Mouse (Mus musculus) neural tube, embryonic 11.5 days (tissue): ENCODE measurements around the gene Ints5. TPM values are rescaled to one million over a fixed set of nuclear protein-coding genes. Genes with fewer than 3 reads are reported as not detected.
A peak's percentile ranks its signal among the peaks of the same experiment; 100 is the strongest.
"Not testable (repeated sequence)": the region's sequence is repeated elsewhere in the genome, so short reads cannot be mapped to it uniquely, and the experiment has no call there.

ENCODE experiments used
- ATAC-seq: fragments of 200-750 bp; cut with Nextera tagmentation; 2 replicates; pipeline ENCODE4 v1.8.0; 2017; ENCODE audit warnings: moderate number of reproducible peaks, mild to moderate bottlenecking, moderate TSS enrichment, moderate library complexity; ENCODE audit not compliant: insufficient read depth, low FRiP score, low TSS enrichment
- DNase-seq: peaks from one replicate; pipeline ENCODE4 v3.0.0-alpha.2; 2015; ENCODE audit warnings: low spot score
- H3K27ac ChIP-seq: fragments of 300-500 bp; sonication (generic); 2 replicates; pipeline ENCODE4 v1.5.1; 2014; ENCODE audit warnings: low read depth, mild to moderate bottlenecking, low read length
- H3K27me3 ChIP-seq: fragments of 300-500 bp; sonication (generic); 2 replicates; pipeline ENCODE4 v1.6.1; 2014; ENCODE audit warnings: mild to moderate bottlenecking, low read length, mixed read lengths; ENCODE audit not compliant: control insufficient read depth, insufficient read depth
- H3K36me3 ChIP-seq: fragments of 300-500 bp; sonication (generic); 2 replicates; pipeline ENCODE4 v1.6.1; 2014; ENCODE audit warnings: mild to moderate bottlenecking, low read length, moderate library complexity, mixed read lengths; ENCODE audit not compliant: control insufficient read depth, insufficient read depth
- H3K4me1 ChIP-seq: fragments of 300-500 bp; sonication (generic); 2 replicates; pipeline ENCODE4 v1.6.1; 2014; ENCODE audit warnings: low read length, mixed read lengths; ENCODE audit not compliant: control insufficient read depth, insufficient read depth
- H3K4me2 ChIP-seq: fragments of 300-500 bp; sonication (generic); 2 replicates; pipeline ENCODE4 v1.6.1; 2014; ENCODE audit warnings: low read depth, mild to moderate bottlenecking, moderate library complexity
- H3K4me3 ChIP-seq: fragments of 300-500 bp; sonication (generic); 2 replicates; pipeline ENCODE4 v1.5.1; 2014; ENCODE audit warnings: low read depth, low read length
- H3K9ac ChIP-seq: fragments of 300-500 bp; sonication (generic); 2 replicates; pipeline ENCODE4 v1.6.1; 2014; ENCODE audit warnings: mild to moderate bottlenecking, low read length
- H3K9me3 ChIP-seq: fragments of 300-500 bp; sonication (generic); 2 replicates; pipeline ENCODE4 v1.6.1; 2016; ENCODE audit warnings: low read length; ENCODE audit not compliant: control insufficient read depth
- WGBS: fragments of 180-500 bp; shearing (Covaris S2); extraction: QIAGEN DNeasy Blood & Tissue Kit; methylation state at CpG from one replicate; pipeline ENCODE4 v1.1.7; 2014; 5-methylcytosine and 5-hydroxymethylcytosine counted together
- polyA plus RNA-seq: library from polyadenylated mRNA; unstranded; fragments of >200 nt; fragmentation: Nextera tagmentation; extraction: Ambion mirVana; gene quantifications from 2 replicates; pipeline ENCODE4 v1.2.1, GENCODE M21; 2014

The Ints5 gene
- polyA plus RNA-seq, 1 experiment from 2014 or later, result 49.9 TPM

GRCm38 (mm10) chr19:8897211-8897864 is 4.5 kb downstream of the Ints5 start:
- Histone ChIP-seq H3K9ac (peak overlapping the region; percentile 46), H3K4me1 (peaks cover 18% of the 10 kb centered on the region), H3K4me3 (peak overlapping the region; percentile 88), H3K27ac (peak overlapping the region; percentile 70), H3K4me2 (peak overlapping the region; percentile 48)
- peak; percentile 41 for ATAC-seq
- DNase-seq, result peak; percentile 55
- WGBS, result 29% methylated on average over 21 of the region's 21 CpGs
- not testable (repeated sequence) for H3K27me3 ChIP-seq, H3K9me3 ChIP-seq, H3K36me3 ChIP-seq

GRCm38 (mm10) chr19:8897865-8898495 is 5.2 kb downstream of the Ints5 start, which contains the start of gene Ganab:
Ganab (plus strand) TSS chr19:8898071.
- Histone ChIP-seq H3K9ac (peak within 1 kb of the TSS; percentile 94), H3K4me2 (peak within 1 kb of the TSS; percentile 63), H3K27me3 (no peaks in the 10 kb centered on the region), H3K27ac (peak within 1 kb of the TSS; percentile 70), H3K36me3 (peaks cover 11% of the 10 kb centered on the region), H3K4me1 (peaks cover 18% of the 10 kb centered on the region), H3K4me3 (peak within 1 kb of the TSS; percentile 88), H3K9me3 (no peaks in the 10 kb centered on the region)
- peak; percentile 99 for ATAC-seq
- under 1% methylated on average over 53 of the region's 53 CpGs for WGBS
- DNase-seq, result peak; percentile 95

GRCm38 (mm10) chr19:8898576-8898975 is 5.8 kb downstream of the Ints5 start:
- ATAC-seq, result no peak
- H3K4me2 ChIP-seq, result peak overlapping the region; percentile 63
- no peaks in the 10 kb centered on the region for H3K9me3 ChIP-seq
- no peaks in the 10 kb centered on the region for H3K27me3 ChIP-seq
- peak overlapping the region; percentile 88 for H3K4me3 ChIP-seq
- no peak for DNase-seq
- WGBS, result 15% methylated on average over 13 of the region's 13 CpGs
- peak overlapping the region; percentile 66; the same call in 1 of the 2 replicates for H3K27ac ChIP-seq
- peak overlapping the region; percentile 94 for H3K9ac ChIP-seq
- H3K36me3 ChIP-seq, result peaks cover 11% of the 10 kb centered on the region
- peaks cover 18% of the 10 kb centered on the region for H3K4me1 ChIP-seq

GRCm38 (mm10) chr19:8899079-8899478 is 6.3 kb downstream of the Ints5 start:
- 61% methylated on average over 3 of the region's 3 CpGs for WGBS
- no peak for ATAC-seq

GRCm38 (mm10) chr19:8903412-8903811 is 10.6 kb downstream of the Ints5 start:
- ATAC-seq (no peak), DNase-seq (no peak)
- no peak overlapping the region for H3K4me2 ChIP-seq
- H3K27ac ChIP-seq, result no peak overlapping the region
- H3K27me3 ChIP-seq, result no peaks in the 10 kb centered on the region
- no peak overlapping the region for H3K4me3 ChIP-seq
- H3K36me3 ChIP-seq, result peaks cover 28% of the 10 kb centered on the region
- peaks cover 8% of the 10 kb centered on the region for H3K4me1 ChIP-seq
- no peaks in the 10 kb centered on the region for H3K9me3 ChIP-seq
- H3K9ac ChIP-seq, result no peak overlapping the region
- WGBS, result 94% methylated on average over 5 of the region's 5 CpGs

More at GRCm38 (mm10) chr19:8899079-8899478, 6.3 kb downstream of the Ints5 start:
- peaks cover 11% of the 10 kb centered on the region for H3K36me3 ChIP-seq
- peaks cover 18% of the 10 kb centered on the region for H3K4me1 ChIP-seq
- H3K27me3 ChIP-seq, result no peaks in the 10 kb centered on the region
- no peak for DNase-seq
- H3K4me3 ChIP-seq, result peak overlapping the region; percentile 88
- H3K9me3 ChIP-seq, result no peaks in the 10 kb centered on the region
- no peak overlapping the region for H3K27ac ChIP-seq
- peak overlapping the region; percentile 63 for H3K4me2 ChIP-seq
- peak overlapping the region; percentile 94 for H3K9ac ChIP-seq

GRCm38 (mm10) chr19:8908531-8908930 is 15.7 kb downstream of the Ints5 start:
- WGBS, result 91% methylated on average over 6 of the region's 6 CpGs
- no peak overlapping the region for H3K4me2 ChIP-seq
- peaks cover 56% of the 10 kb centered on the region for H3K36me3 ChIP-seq
- H3K27ac ChIP-seq, result no peak overlapping the region
- ATAC-seq, result no peak
- H3K4me3 ChIP-seq, result no peak overlapping the region
- no peaks in the 10 kb centered on the region for H3K27me3 ChIP-seq
- H3K4me1 ChIP-seq, result no peaks in the 10 kb centered on the region
- DNase-seq, result no peak
- H3K9me3 ChIP-seq, result no peaks in the 10 kb centered on the region
- no peak overlapping the region for H3K9ac ChIP-seq

GRCm38 (mm10) chr19:8911810-8912209 is 19.0 kb downstream of the Ints5 start:
- WGBS, result 92% methylated on average over 5 of the region's 5 CpGs
- no peak overlapping the region for H3K9ac ChIP-seq
- no peak overlapping the region for H3K4me3 ChIP-seq
- no peak overlapping the region for H3K27ac ChIP-seq
- H3K9me3 ChIP-seq, result no peaks in the 10 kb centered on the region
- DNase-seq, result no peak
- no peak for ATAC-seq
- no peaks in the 10 kb centered on the region for H3K4me1 ChIP-seq
- H3K27me3 ChIP-seq, result no peaks in the 10 kb centered on the region
- H3K4me2 ChIP-seq, result no peak overlapping the region
- H3K36me3 ChIP-seq, result peaks cover 65% of the 10 kb centered on the region

- Histone ChIP-seq H3K4me1 (no peaks in the 10 kb centered on the region), H3K27me3 (no peaks in the 10 kb centered on the region), H3K27ac (no peak overlapping the region), H3K4me3 (no peak overlapping the region), H3K9ac (no peak overlapping the region), H3K4me2 (no peak overlapping the region), H3K9me3 (no peaks in the 10 kb centered on the region), H3K36me3 (peaks cover 45% of the 10 kb centered on the region)
- ATAC-seq (no peak), DNase-seq (no peak)
- WGBS, result 93% methylated on average over 3 of the region's 3 CpGs
Observed at GRCm38 (mm10) chr19:8914212-8914611, 21.4 kb downstream of the Ints5 start.

GRCm38 (mm10) chr19:8919000-8919399 is 26.2 kb downstream of the Ints5 start:
- peaks cover 12% of the 10 kb centered on the region for H3K4me1 ChIP-seq
- WGBS, result 90% methylated on average over 3 of the region's 3 CpGs
- ATAC-seq, result no peak

More at GRCm38 (mm10) chr19:8919000-8919399, 26.2 kb downstream of the Ints5 start:
- no peaks in the 10 kb centered on the region for H3K9me3 ChIP-seq
- peaks cover 16% of the 10 kb centered on the region for H3K36me3 ChIP-seq
- H3K4me2 ChIP-seq, result no peak overlapping the region
- no peak overlapping the region for H3K27ac ChIP-seq
- no peaks in the 10 kb centered on the region for H3K27me3 ChIP-seq
- H3K4me3 ChIP-seq, result no peak overlapping the region
- no peak overlapping the region for H3K9ac ChIP-seq
- DNase-seq, result no peak
